Mouse (Mus musculus) megakaryocyte-erythroid progenitor cell, adult 5-6 weeks (primary cell): ENCODE results near the gene Ndufb10. TPM values are rescaled to one million over a fixed set of nuclear protein-coding genes. Genes with fewer than 3 reads are reported as not detected.

Experiments
- ATAC-seq: replicated peaks from 2 replicates; pipeline ENCODE4 v1.8.0; 2016; ENCODE audit warnings: mild to moderate bottlenecking, inconsistent platforms; ENCODE audit not compliant: severe bottlenecking, poor library complexity, low FRiP score, low TSS enrichment
- total RNA-seq, 2 experiments: library from RNA; stranded (forward) in 1 of 2; stranded (reverse) in 1 of 2; fragments of 200-1000, 215-1000 nt in 1 of 2; fragments of >200 nt in 1 of 2; fragmentation: Nextera tagmentation in 1 of 2; gene quantifications; 2 replicates each; pipeline ENCODE4 v1.2.3; 2014 to 2017

The Ndufb10 gene
- total RNA-seq (2014; fragmentation: Nextera tagmentation): 367 and 415 TPM in 2 replicates
- 283 and 299 TPM in 2 replicates for total RNA-seq (2017)

GRCm38 (mm10) chr17:24724184-24724583, at the start of gene Ndufb10:
TSS of gene Ndufb10 (minus strand) at chr17:24724478.
- ATAC-seq: peak; percentile 57

- no peak for ATAC-seq
Observed at GRCm38 (mm10) chr17:24773241-24773640, 49.0 kb upstream of the Ndufb10 start.

GRCm38 (mm10) chr17:24769146-24769545, 44.9 kb upstream of the Ndufb10 start:
- no peak for ATAC-seq

- no peak for ATAC-seq
Observed at GRCm38 (mm10) chr17:24766266-24766875, 42.1 kb upstream of the Ndufb10 start.

- no peak for ATAC-seq
Observed at GRCm38 (mm10) chr17:24765016-24765905, 41.0 kb upstream of the Ndufb10 start.

GRCm38 (mm10) chr17:24761121-24761520, 36.8 kb upstream of the Ndufb10 start:
- ATAC-seq: no peak

GRCm38 (mm10) chr17:24757394-24757793, 33.1 kb upstream of the Ndufb10 start:
- no peak for ATAC-seq

- ATAC-seq: no peak
Observed at GRCm38 (mm10) chr17:24752415-24753394, 28.4 kb upstream of the Ndufb10 start, which contains the start of gene Hs3st6. TSS of gene Hs3st6 (plus strand) at chr17:24752988.

- ATAC-seq: no peak
Observed at GRCm38 (mm10) chr17:24751528-24751927, 27.2 kb upstream of the Ndufb10 start.

GRCm38 (mm10) chr17:24746986-24747385, 22.7 kb upstream of the Ndufb10 start:
- no peak for ATAC-seq

- ATAC-seq: peak; percentile 90
Observed at GRCm38 (mm10) chr17:24745526-24746497, 21.5 kb upstream of the Ndufb10 start.

GRCm38 (mm10) chr17:24744381-24744780, 20.1 kb upstream of the Ndufb10 start:
- ATAC-seq: no peak

GRCm38 (mm10) chr17:24743896-24744295, 19.6 kb upstream of the Ndufb10 start:
- ATAC-seq: no peak

- ATAC-seq: no peak
Observed at GRCm38 (mm10) chr17:24742307-24742706, 18.0 kb upstream of the Ndufb10 start.

- ATAC-seq: no peak
Observed at GRCm38 (mm10) chr17:24739926-24740325, 15.6 kb upstream of the Ndufb10 start.

GRCm38 (mm10) chr17:24738238-24738637, 14.0 kb upstream of the Ndufb10 start:
- ATAC-seq: no peak

GRCm38 (mm10) chr17:24737135-24737810, 13.0 kb upstream of the Ndufb10 start:
- ATAC-seq: peak; percentile 22; the same call in 1 of the 2 replicates
